Mouse (Mus musculus) CD4-positive helper T cell, adult 2 months (primary cell): ENCODE results near the gene Nrg4.
"Not testable (repeated sequence)": the region's sequence is repeated elsewhere in the genome, so short reads cannot be mapped to it uniquely, and the experiment has no call there.

Source experiments
- DNase-seq: peaks from one replicate; pipeline ENCODE4 v3.0.0-alpha.2; 2012; ENCODE audit warnings: low read depth, missing footprints, low spot score

Gene Nrg4

GRCm38 (mm10) chr9:55250595-55251247, 75.9 kb downstream of the Nrg4 start:
- DNase-seq, result no peak

GRCm38 (mm10) chr9:55248465-55248864, 78.2 kb downstream of the Nrg4 start:
- no peak for DNase-seq

GRCm38 (mm10) chr9:55246918-55247317, 79.7 kb downstream of the Nrg4 start:
- no peak for DNase-seq

GRCm38 (mm10) chr9:55246440-55246839, 80.2 kb downstream of the Nrg4 start:
- DNase-seq, result no peak

GRCm38 (mm10) chr9:55245057-55245750, 81.4 kb downstream of the Nrg4 start:
- not testable (repeated sequence) for DNase-seq

- no peak for DNase-seq
These were observed 82.6 kb downstream of the Nrg4 start for GRCm38 (mm10) chr9:55244079-55244478.

- DNase-seq, result no peak
These were observed 83.4 kb downstream of the Nrg4 start for GRCm38 (mm10) chr9:55243280-55243679.

GRCm38 (mm10) chr9:55241863-55242685, 84.6 kb downstream of the Nrg4 start:
- DNase-seq, result peak; percentile 47

GRCm38 (mm10) chr9:55240852-55241251, 85.8 kb downstream of the Nrg4 start:
- DNase-seq, result no peak

GRCm38 (mm10) chr9:55236235-55237165, 90.1 kb downstream of the Nrg4 start:
- no peak for DNase-seq

- not testable (repeated sequence) for DNase-seq
These were observed 93.6 kb downstream of the Nrg4 start for GRCm38 (mm10) chr9:55233076-55233475.

- DNase-seq, result no peak
These were observed 94.1 kb downstream of the Nrg4 start for GRCm38 (mm10) chr9:55232586-55232985.

GRCm38 (mm10) chr9:55232110-55232509, 94.5 kb downstream of the Nrg4 start:
- no peak for DNase-seq

GRCm38 (mm10) chr9:55231544-55231943, 95.1 kb downstream of the Nrg4 start:
- DNase-seq, result no peak

- DNase-seq, result no peak
These were observed 97.6 kb downstream of the Nrg4 start for GRCm38 (mm10) chr9:55229010-55229409.

GRCm38 (mm10) chr9:55228149-55228548, 98.5 kb downstream of the Nrg4 start:
- DNase-seq, result no peak

GRCm38 (mm10) chr9:55226251-55226650, 100.4 kb downstream of the Nrg4 start:
- DNase-seq, result no peak

GRCm38 (mm10) chr9:55225165-55225737, 101.4 kb downstream of the Nrg4 start:
- DNase-seq, result no peak

GRCm38 (mm10) chr9:55217381-55217780, 109.3 kb downstream of the Nrg4 start:
- DNase-seq, result no peak

GRCm38 (mm10) chr9:55216078-55216477, 110.6 kb downstream of the Nrg4 start:
- DNase-seq, result no peak

GRCm38 (mm10) chr9:55215648-55216047, 111.0 kb downstream of the Nrg4 start:
- no peak for DNase-seq
